Mouse (Mus musculus) midbrain, postnatal 0 days (tissue): ENCODE data around the gene Nlgn1. TPM values are rescaled to one million over a fixed set of nuclear protein-coding genes. Genes with fewer than 3 reads are reported as not detected.

Source experiments
- ATAC-seq: fragments of 200-750 bp; cut with Nextera tagmentation; 2 replicates; pipeline ENCODE4 v1.8.0; 2017; ENCODE audit warnings: moderate number of reproducible peaks, mild to moderate bottlenecking, moderate TSS enrichment, moderate library complexity; ENCODE audit not compliant: low FRiP score
- DNase-seq: peaks from one replicate; pipeline ENCODE4 v3.0.0-alpha.2; 2015; ENCODE audit warnings: low spot score
- H3K27ac ChIP-seq: fragments of 300-500 bp; sonication (generic); 2 replicates; pipeline ENCODE4 v1.5.1; 2014; ENCODE audit warnings: low read depth, mild to moderate bottlenecking, low read length, mixed read lengths
- H3K27me3 ChIP-seq: fragments of 300-500 bp; sonication (generic); 2 replicates; pipeline ENCODE4 v1.6.1; 2014; ENCODE audit warnings: low read length, control low read depth, mixed read lengths; ENCODE audit not compliant: insufficient read depth
- H3K36me3 ChIP-seq: fragments of 300-500 bp; sonication (generic); 2 replicates; pipeline ENCODE4 v1.6.1; 2014; ENCODE audit warnings: low read length, control low read depth, mixed read lengths; ENCODE audit not compliant: insufficient read depth
- H3K4me1 ChIP-seq: fragments of 300-500 bp; sonication (generic); 2 replicates; pipeline ENCODE4 v1.6.1; 2014; ENCODE audit warnings: mild to moderate bottlenecking, control low read depth, antibody characterized with exemption, low read length, mixed read lengths; ENCODE audit not compliant: insufficient read depth
- H3K4me2 ChIP-seq: fragments of 300-500 bp; sonication (generic); 2 replicates; pipeline ENCODE4 v1.6.1; 2014; ENCODE audit warnings: low read depth, mild to moderate bottlenecking, low read length, mixed read lengths; ENCODE audit not compliant: poor library complexity, severe bottlenecking
- H3K4me3 ChIP-seq: fragments of 300-500 bp; sonication (generic); 2 replicates; pipeline ENCODE4 v1.5.1; 2014; ENCODE audit warnings: low read depth, mild to moderate bottlenecking, low read length, moderate library complexity
- H3K9ac ChIP-seq: fragments of 300-500 bp; sonication (generic); replicated peaks from 2 replicates; pipeline ENCODE4 v1.6.1; 2014; ENCODE audit warnings: mild to moderate bottlenecking, low read length, moderate library complexity, mixed read lengths; ENCODE audit not compliant: poor library complexity, severe bottlenecking
- H3K9me3 ChIP-seq: fragments of 300-500 bp; sonication (generic); 2 replicates; pipeline ENCODE4 v1.6.1; 2016; ENCODE audit warnings: low read length, control low read depth
- CTCF ChIP-seq: IDR thresholded peaks from 2 replicates; pipeline ENCODE4 v1.5.1; 2016; ENCODE audit warnings: antibody characterized with exemption, mild to moderate bottlenecking
- WGBS: fragments of 180-500 bp; shearing (Covaris S2); extraction: QIAGEN DNeasy Blood & Tissue Kit; methylation state at CpG from one replicate; pipeline ENCODE4 v1.1.7; 2014; 5-methylcytosine and 5-hydroxymethylcytosine counted together
- polyA plus RNA-seq: library from polyadenylated mRNA; unstranded; fragments of >200 nt; fragmentation: Nextera tagmentation; extraction: Ambion mirVana; gene quantifications from 2 replicates; pipeline ENCODE4 v1.2.1, GENCODE M21; 2015
- total RNA-seq: library from RNA; depleted of rRNA; stranded (reverse); fragments of >200 nt; gene quantifications from 2 replicates; pipeline ENCODE4 v1.2.3, GENCODE M21; 2014

Nlgn1 gene
- total and polyA plus RNA-seq, 2 experiments from 2014 or later: 40.8 to 87.9 TPM

DNA sequence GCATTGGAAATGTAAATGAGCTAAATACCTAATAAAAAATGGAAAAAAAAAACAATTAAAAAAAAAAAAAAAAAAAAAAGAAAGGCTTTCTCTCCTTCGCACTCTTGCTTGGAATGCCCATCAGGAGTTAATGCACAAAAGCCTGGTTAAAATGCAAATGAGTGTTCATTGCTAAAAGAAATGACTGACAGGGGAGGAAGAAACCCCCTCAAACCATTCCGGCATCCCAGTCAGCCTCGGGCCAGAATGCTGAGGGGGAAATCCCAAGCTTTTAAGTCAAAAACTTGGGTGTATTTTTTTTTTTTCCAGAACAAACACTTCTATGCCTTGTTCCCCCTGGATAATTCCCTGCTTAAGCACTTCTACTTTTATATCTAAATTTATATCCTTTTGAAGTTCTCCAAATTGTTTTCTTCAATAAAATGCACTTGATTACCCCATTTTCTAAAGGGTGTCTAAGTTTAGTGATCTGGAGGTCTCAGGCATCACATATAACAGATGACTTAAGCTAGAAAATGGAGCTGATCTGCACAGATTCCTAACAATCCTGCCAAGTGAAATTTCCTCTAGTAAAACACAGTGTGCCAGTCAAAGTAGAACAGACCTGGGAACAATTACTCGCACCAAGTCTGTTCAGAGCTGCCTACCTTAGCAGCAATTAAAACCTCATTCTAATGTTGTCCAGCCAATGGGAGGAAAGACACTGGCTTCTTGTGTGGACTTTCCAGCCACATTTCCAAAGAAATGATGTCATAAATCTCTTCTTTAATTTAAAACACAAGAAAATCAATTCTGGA, 686.2 kb downstream of the Nlgn1 start:
- no peak for ATAC-seq
- Histone ChIP-seq H3K4me1 (no peaks in the 10 kb centered on the region), H3K9me3 (no peaks in the 10 kb centered on the region), H3K4me2 (no peak overlapping the region), H3K27ac (no peak overlapping the region), H3K4me3 (no peak overlapping the region), H3K27me3 (no peaks in the 10 kb centered on the region), H3K9ac (no peak overlapping the region), H3K36me3 (no peaks in the 10 kb centered on the region)
- 40% methylated on average over 4 of the region's 4 CpGs for WGBS
- no peak for TF ChIP-seq CTCF
- DNase-seq: no peak

GRCm38 (mm10) chr3:25629198-25629597, 703.1 kb downstream of the Nlgn1 start:
- H3K9ac ChIP-seq: no peak overlapping the region
- no peaks in the 10 kb centered on the region for H3K27me3 ChIP-seq
- 90% methylated on average over 2 of the region's 2 CpGs for WGBS
- H3K27ac ChIP-seq: no peak overlapping the region
- no peak for TF ChIP-seq CTCF
- H3K4me3 ChIP-seq: no peak overlapping the region
- no peaks in the 10 kb centered on the region for H3K4me1 ChIP-seq
- DNase-seq (no peak), ATAC-seq (no peak)
- no peak overlapping the region for H3K4me2 ChIP-seq
- no peaks in the 10 kb centered on the region for H3K9me3 ChIP-seq
- H3K36me3 ChIP-seq: no peaks in the 10 kb centered on the region

GRCm38 (mm10) chr3:25606597-25606996, 725.7 kb downstream of the Nlgn1 start:
- no peak overlapping the region for H3K27ac ChIP-seq
- H3K4me1 ChIP-seq: no peaks in the 10 kb centered on the region
- H3K9ac ChIP-seq: no peak overlapping the region
- H3K4me3 ChIP-seq: no peak overlapping the region
- 4% methylated on average over 1 of the region's 1 CpGs for WGBS
- no peak overlapping the region for H3K4me2 ChIP-seq
- no peak for TF ChIP-seq CTCF
- no peaks in the 10 kb centered on the region for H3K36me3 ChIP-seq
- ATAC-seq (no peak), DNase-seq (no peak)
- H3K27me3 ChIP-seq: no peaks in the 10 kb centered on the region
- H3K9me3 ChIP-seq: no peaks in the 10 kb centered on the region

DNA sequence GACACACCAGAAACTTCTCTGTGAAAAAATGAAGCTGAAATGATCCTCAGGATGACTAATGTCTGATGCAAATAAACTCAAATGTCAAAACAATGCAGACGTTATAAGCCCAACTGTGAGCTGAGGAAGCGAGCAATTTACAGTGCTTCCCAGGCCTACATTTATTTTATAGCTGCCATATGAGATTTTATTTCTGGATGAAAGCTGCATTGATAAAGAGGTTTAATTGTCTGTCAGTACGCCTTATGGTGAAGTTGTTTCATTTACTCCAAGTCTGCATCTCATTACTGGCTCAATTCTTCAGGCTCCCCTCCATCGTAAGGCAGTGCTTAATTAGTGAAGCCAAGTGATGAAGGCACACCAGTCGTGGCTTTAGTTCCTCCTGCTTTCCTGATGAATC, 734.7 kb downstream of the Nlgn1 start:
- H3K4me2 ChIP-seq: no peak overlapping the region
- no peaks in the 10 kb centered on the region for H3K36me3 ChIP-seq
- no peak overlapping the region for H3K4me3 ChIP-seq
- H3K9ac ChIP-seq: no peak overlapping the region
- H3K9me3 ChIP-seq: no peaks in the 10 kb centered on the region
- no peaks in the 10 kb centered on the region for H3K27me3 ChIP-seq
- no peak for TF ChIP-seq CTCF
- no peak for DNase-seq
- ATAC-seq: no peak
- 63% methylated on average over 5 of the region's 5 CpGs for WGBS
- H3K27ac ChIP-seq: no peak overlapping the region
- H3K4me1 ChIP-seq: no peaks in the 10 kb centered on the region

GRCm38 (mm10) chr3:25575526-25575925, 756.7 kb downstream of the Nlgn1 start:
- H3K4me1 ChIP-seq: no peaks in the 10 kb centered on the region

GRCm38 (mm10) chr3:25574840-25575239, 757.4 kb downstream of the Nlgn1 start:
- no peak for ATAC-seq
- TF ChIP-seq CTCF: no peak
- no peak overlapping the region for H3K9ac ChIP-seq
- no peak overlapping the region for H3K27ac ChIP-seq
- no peak for DNase-seq
- H3K36me3 ChIP-seq: no peaks in the 10 kb centered on the region
- no peak overlapping the region for H3K4me3 ChIP-seq
- 89% methylated on average over 3 of the region's 3 CpGs for WGBS
- H3K9me3 ChIP-seq: no peaks in the 10 kb centered on the region
- no peaks in the 10 kb centered on the region for H3K27me3 ChIP-seq
- no peaks in the 10 kb centered on the region for H3K4me1 ChIP-seq
- H3K4me2 ChIP-seq: no peak overlapping the region

More at GRCm38 (mm10) chr3:25575526-25575925, 756.7 kb downstream of the Nlgn1 start:
- ATAC-seq (no peak), DNase-seq (no peak)
- Histone ChIP-seq H3K27me3 (no peaks in the 10 kb centered on the region), H3K4me3 (no peak overlapping the region), H3K27ac (no peak overlapping the region), H3K36me3 (no peaks in the 10 kb centered on the region), H3K9ac (no peak overlapping the region), H3K9me3 (no peaks in the 10 kb centered on the region), H3K4me2 (no peak overlapping the region)
- 70% methylated on average over 5 of the region's 5 CpGs for WGBS
- TF ChIP-seq CTCF: no peak
